Mouse (Mus musculus) T-helper 2 cell (primary cell): ENCODE measurements around the gene Med13.

Experiments
- in situ Hi-C: fragments of 300-600 bp; cut with MboI, MseI; formaldehyde crosslinking; loops from one replicate; pipeline ENCODE4 v1.15.1; 2025; ENCODE audit warnings: high pct_unique_total_duplicates

Med13 gene

DNA sequence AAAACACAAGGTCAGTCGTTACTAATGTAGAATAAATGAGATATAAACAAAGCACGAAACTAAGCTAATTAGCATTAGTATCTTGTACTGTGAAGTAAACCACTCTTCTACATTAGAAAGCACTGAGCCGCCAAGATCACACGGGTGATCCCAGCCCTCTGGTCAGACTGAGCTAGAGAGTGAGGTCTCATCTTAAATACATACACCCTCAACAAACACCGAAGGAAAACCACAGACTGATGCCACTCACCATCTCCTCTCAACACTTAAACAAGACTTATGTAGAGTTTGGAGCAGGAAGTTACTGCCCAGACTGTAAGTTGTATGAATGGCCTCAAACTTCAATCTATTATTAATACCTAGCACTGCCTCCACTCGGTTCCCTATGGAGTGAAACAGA lies 47.1 kb downstream of the Med13 start:
- in situ Hi-C loops, result no loop called here

DNA sequence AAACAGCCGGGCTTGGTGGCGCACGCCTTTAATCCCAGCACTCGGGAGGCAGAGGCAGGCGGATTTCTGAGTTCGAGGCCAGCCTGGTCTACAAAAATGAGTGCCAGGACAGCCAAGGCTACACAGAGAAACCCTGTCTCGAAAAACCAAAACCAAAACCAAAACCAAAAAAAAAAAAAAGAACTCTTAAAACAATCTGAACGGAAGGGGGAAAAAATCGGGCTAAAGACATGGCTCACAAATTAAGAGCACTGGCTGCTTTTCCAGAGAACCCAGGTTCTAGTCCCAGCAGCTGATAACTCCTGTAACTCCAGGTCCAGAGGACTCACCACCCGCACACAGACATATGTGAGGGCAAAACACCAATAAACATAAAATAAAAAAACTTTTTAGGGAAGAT lies 65.2 kb downstream of the Med13 start:
- in situ Hi-C loops, result loop anchor here (10.0 kb wide), 1 partner anchor 423 kb away; no protein-coding TSS in a partner anchor

DNA sequence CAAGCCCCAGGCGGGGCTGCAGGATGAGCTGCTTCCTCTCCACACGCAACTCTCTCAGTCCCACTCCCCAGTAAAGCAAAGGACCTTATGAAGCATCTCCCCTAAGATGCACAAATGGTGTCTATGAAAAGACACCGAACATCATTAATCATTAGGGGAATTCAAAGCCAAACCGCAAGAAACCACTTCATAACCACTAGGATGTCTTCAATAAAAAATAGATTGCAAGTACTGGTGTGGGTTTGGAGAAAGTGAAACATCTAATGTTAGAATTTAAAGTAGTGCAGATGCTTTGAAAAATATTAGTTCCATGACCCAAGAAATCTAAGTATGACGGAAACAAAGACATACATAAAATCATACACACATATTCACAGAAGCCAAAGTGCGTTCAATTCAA lies 65.7 kb downstream of the Med13 start:
- in situ Hi-C loops, result loop anchor here (10.0 kb wide), 1 partner anchor 423 kb away; no protein-coding TSS in a partner anchor

DNA sequence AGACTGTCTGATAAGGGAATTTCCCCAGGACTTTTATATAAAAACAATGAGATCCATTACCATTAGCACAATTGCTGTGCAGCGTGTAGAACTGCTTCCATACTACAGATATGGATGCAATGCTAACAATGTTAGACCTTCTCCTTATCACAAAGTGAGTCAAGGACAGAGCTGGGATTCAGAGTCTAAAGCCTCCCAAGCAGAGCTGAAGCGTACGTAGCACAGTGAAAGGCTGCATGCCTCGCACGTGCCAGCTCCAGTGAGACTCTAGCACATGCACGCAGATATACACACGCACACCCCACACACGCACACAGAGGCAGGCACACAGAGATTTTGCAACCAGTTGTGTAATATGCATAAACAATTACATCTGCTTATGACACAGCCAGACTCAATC lies 71.7 kb downstream of the Med13 start:
- in situ Hi-C loops, result no loop called here

DNA sequence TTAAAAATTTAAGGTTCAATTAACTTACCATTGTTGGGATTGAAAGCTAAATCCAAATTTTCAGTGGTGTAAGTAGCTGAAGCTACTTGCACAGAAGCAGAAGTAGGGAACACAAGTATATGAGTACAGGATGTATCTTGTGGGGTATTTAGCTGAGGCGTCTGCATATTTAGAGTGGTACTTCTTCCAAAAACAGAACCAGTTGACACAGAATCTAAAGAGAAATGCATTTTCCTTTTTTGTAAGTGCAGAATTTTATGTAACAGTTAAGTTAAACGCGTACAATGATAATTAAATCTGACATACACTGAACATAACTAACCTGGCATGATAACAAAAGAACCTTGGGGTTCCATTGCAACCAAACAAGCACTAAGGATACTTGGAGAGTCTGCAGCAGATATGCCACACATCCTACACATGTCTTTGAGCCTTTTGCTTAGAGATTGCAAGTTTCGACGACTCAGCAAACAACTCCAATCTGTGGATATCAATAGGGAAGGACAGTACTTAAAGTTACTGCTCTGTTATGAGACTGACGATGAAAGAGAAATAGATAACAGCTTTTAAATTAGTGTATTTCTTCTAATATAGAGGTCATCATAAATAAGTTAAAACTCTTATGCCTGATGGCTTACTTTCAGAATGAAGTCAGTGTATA lies 78.8 kb downstream of the Med13 start:
- in situ Hi-C loops, result no loop called here

DNA sequence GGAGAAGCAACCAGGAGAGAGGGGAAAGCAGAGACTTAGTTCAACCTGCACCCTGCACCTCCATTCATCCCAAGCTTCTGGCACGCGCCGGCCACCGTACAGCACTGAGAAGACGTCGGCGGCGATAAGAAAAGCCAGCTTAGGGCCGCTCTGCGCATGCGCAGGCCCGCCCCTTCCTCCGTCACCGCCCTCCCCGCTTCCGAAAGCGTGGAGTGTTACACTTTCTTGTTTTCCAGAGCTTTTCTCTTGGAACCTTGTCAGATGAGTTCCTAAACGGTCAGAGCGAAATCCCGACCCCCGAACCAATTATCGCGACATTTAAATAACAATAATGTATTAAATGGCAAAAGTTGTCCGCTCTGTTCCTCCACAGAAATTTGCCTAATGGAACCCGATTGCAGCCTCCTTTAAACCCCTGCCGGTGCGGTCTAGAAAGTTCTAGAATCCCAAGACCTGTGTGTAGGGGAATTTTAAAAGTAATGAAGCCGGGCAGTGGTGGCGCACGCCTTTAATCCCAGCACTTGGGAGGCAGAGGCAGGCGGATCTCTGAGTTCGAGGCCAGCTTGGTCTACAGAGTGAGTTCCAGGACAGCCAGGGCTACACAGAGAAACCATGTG lies 99.8 kb downstream of the Med13 start, which contains the start of gene Ints2:
Gene Ints2 (minus strand): TSS at position 116 of the 617 bp plus-strand sequence.
- in situ Hi-C loops, result no loop called here

DNA sequence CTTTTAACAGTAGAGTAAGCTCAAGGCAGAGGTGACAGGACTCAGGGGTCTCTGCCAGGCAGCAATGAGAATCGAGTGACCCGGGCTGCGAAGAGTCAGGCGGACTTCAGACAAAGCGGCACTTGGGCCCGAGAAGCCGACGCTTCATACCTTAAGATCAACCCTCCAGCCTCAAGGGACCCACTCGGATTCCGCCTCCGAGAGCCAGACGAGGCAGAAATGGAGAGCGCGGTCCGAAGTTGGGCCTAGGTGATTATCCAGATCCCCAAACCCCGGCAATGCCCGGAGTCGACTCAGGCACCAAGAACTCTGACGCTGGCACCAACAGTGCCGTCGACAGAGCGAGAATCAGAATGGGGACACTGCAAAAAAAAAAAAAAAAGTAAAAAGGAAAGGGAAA lies 100.3 kb downstream of the Med13 start:
- in situ Hi-C loops, result no loop called here

DNA sequence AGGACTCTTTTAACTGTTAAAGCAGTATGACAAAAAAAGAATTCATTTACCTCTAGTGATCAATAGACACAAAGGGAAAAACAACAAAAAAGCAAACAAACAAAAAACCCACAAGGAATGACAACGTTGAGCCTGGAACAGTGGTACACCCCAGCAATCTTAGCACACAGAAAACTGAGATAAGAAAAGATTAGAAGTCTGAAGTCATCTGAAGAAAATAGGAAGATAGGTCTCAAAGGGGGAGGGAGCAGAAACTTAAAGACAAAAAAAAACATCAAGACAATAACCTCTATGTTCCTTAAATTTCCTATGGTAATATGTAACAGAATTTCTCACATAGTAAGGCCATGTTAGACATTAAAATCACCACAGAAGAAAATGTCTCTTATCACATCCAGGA lies 104.1 kb downstream of the Med13 start:
- in situ Hi-C loops, result no loop called here

DNA sequence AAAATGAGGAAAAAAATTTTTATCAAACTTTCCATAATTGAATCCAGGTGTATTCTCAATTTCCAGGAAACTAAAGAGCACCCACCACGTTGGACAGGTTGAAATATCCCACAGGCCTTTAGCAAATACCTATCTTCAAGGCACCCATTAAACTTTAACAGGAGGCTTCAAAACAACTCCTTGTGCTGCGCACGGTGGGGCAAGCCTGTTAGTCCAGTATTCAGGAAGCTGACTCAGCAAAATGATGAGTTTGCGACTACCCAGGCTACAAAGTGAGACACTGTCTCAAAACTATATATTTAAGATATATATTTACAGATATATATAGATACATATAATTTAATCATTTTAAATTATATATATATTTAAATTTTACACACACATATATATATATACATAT lies 125.0 kb downstream of the Med13 start:
- in situ Hi-C loops, result no loop called here

DNA sequence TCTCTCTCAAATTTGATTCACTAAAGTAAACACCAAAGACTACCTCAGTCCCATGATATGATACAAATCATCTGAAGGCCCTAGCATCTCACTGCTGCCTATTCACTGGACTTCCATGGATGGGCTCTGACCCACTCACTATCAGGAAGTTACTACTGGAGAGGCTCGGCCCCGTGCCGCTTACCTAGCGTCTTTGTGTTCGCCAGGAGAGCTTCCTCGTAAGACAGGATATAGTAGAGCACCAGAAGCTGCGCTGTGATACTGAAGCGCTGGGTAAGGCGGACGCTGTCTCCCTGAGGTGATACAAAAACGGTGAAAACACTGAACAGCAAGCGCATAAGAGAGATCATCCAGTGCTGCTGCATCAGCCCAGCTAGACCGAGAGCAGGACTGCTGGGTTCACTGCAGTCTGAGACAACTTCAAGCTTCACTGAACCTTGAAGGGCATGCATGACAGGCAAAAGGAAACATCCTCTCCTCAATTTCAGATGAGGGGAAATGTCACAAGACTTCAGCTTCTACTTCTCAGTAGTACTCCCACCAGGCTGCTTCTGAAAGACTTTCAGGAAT lies 125.5 kb downstream of the Med13 start:
- in situ Hi-C loops, result no loop called here

DNA sequence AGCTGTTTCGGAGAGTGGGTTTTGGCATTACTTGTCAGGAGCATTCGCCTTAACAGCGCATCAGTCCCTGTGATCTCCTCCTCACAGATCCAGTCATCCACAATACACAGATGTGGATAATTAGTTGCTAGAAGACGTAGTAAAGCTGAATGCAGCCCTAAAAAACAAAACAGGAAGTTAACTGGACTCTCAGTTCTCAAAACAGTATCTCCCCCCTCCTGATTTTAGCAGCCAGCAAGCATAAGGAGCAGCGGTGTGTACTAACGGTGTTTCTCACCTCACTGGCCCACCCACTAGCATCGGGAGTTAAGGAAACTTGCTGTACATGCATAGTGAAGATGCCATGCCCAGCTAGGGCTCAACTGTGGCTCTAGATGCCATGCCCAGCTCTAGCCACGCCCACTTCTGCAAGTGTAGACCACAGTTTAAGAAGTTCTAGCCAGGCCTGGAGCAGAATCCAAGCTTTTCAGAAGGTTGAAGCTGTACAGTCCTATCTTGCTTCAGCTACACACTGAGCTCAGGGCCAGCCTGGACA lies 130.7 kb downstream of the Med13 start:
- in situ Hi-C loops, result no loop called here

DNA sequence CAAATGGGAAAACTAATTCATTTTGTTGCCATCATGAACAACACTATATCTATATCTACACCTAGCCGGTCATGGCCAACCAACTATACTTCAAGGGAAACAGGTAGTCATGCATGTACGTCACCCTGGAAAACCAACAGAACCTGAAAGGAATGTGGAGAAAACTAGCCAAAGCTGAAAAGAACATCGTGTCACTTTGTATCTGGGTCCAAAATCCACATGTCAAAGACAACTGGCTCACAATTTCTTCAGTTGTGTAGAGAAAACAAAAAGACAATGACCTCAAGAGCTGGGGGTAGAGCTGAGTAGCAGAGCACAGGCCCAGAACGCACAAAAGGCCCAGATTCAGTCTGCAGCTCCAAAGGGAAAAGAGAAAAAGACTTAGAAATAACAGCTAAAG lies 131.6 kb downstream of the Med13 start:
- in situ Hi-C loops, result no loop called here
